Comparison of ENCODE assay signal across 8 mouse cellular contexts in the genomic region with DNA sequence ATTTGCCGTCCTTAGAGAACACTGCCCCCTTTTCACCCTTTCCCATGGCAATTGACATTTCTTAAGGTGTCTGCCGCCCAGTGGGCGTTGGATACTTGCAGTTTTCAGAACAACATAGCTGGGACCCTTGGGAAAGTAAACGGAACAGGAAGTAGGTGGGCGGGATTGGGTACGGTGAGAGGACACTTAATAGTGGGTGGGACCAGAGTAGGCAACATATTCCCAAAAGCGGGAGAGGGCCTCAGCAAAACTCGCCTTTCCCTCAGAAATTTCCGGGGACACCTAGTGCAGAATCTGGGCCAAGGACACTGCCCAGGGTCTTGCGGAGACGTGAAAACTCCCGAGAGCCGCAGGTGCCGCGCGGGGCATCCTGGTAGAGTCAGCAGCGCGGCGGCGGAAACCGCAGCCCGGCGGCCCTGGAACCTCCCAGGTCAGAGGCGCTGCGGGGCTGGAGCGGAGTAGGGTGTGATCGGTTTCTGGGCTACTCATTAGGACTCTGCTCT. TPM values are rescaled to one million over a fixed set of nuclear protein-coding genes. Genes with fewer than 3 reads are reported as not detected.
A peak's percentile ranks its signal among the peaks of the same experiment; 100 is the strongest.
DNase-seq lines count a peak whose midpoint lies in the region; ATAC-seq lines count a peak whose summit lies in the region.

No protein-coding gene starts in this region.

- peaks cover 4% of the 10 kb centered on the region; the same call in 1 of the 2 replicates for H3K36me3 ChIP-seq in lung, embryonic 16.5 days (ENCODE audit: control insufficient read depth, insufficient read depth, low read length)

- peak overlapping the region; percentile 84 for H3K4me3 ChIP-seq in lung, embryonic 16.5 days (ENCODE audit: low read length)

- no peaks in the 10 kb centered on the region for H3K27me3 ChIP-seq in lung, embryonic 16.5 days (ENCODE audit: control insufficient read depth, insufficient read depth, low read depth, low read length)

- H3K27ac ChIP-seq in lung, embryonic 16.5 days (ENCODE audit: low read length) = peak overlapping the region; percentile 93

- DNase-seq in MN1 (ENCODE audit: low spot score) = peak; percentile 90
- peak; percentile 62 for DNase-seq in cerebellum, adult 8-10 months
- DNase-seq in forelimb bud, embryonic 11.5 days (ENCODE audit: low read depth, low spot score) = peak; percentile 87
- peak; percentile 18 for DNase-seq in layer of hippocampus, adult 9-10 months (ENCODE audit: low spot score)
- peak; percentile 56 for DNase-seq in ovary, postnatal 10 days (ENCODE audit: low spot score)
- DNase-seq in thymus, postnatal 10 days (ENCODE audit: low spot score in 2 of 2) = peak; percentile 45 to 59

- peak; percentile 96 for ATAC-seq in hematopoietic stem cell, adult 5-6 weeks (replicated peaks in 1 of 2; ENCODE audit: insufficient read depth in 1 of 2, low FRiP score in 2 of 2, low TSS enrichment in 1 of 2, low read depth in 1 of 2, poor library complexity in 2 of 2, severe bottlenecking in 2 of 2)
- peak; percentile 98 for ATAC-seq in lung, embryonic 16.5 days (ENCODE audit: low read depth)

- WGBS in lung, embryonic 16.5 days = under 1% methylated on average over 27 of the region's 27 CpGs

- peak overlapping the region; percentile 90 for H3K9ac ChIP-seq in lung, embryonic 16.5 days (ENCODE audit: low read length)

- H3K9me3 ChIP-seq in lung, embryonic 16.5 days (ENCODE audit: control insufficient read depth, low read length) = no peaks in the 10 kb centered on the region

- peak overlapping the region; percentile 62 for H3K4me2 ChIP-seq in lung, embryonic 16.5 days (ENCODE audit: low read depth, low read length)

- peaks cover 8% of the 10 kb centered on the region; the same call in 1 of the 2 replicates for H3K4me1 ChIP-seq in lung, embryonic 16.5 days (replicated peaks; ENCODE audit: control insufficient read depth, insufficient read depth, low read length)

RNA-seq across cellular contexts. Expression of a gene that starts 3.0 kb away (rescaled TPM):
- total RNA-seq in hematopoietic stem cell, adult 5-6 weeks (2017) = 8.8 and 10.1 TPM in 2 replicates
- 5.3 and 6.6 TPM in 2 replicates for polyA plus RNA-seq in lung, embryonic 16.5 days (2015; fragmentation: Nextera tagmentation; extraction: Ambion mirVana)

RNA-seq across cellular contexts. Expression of a gene that starts 26.0 kb away (rescaled TPM):
- total RNA-seq in hematopoietic stem cell, adult 5-6 weeks (2017) = 11.5 and 16.9 TPM in 2 replicates
- 12.3 and 12.8 TPM in 2 replicates for polyA plus RNA-seq in lung, embryonic 16.5 days (2015; fragmentation: Nextera tagmentation; extraction: Ambion mirVana)

RNA-seq across cellular contexts. Expression of a gene that starts 41.9 kb away (rescaled TPM):
- total RNA-seq in hematopoietic stem cell, adult 5-6 weeks (2017) = 11.2 TPM in 1 of 2 replicates, not detected in the other
- polyA plus RNA-seq in lung, embryonic 16.5 days (2015; fragmentation: Nextera tagmentation; extraction: Ambion mirVana) = 4.1 and 5.3 TPM in 2 replicates

Comparison
In these comparisons a context has a peak if more than half of its experiments do, and no peak if none do; other contexts are left out.
1. Peak in every context shown above with its lines: DNase-seq, ATAC-seq, H3K4me3 ChIP-seq and H3K27ac ChIP-seq.
2. DNase-seq: peak in every context shown above with its lines; median percentile 90 in MN1; 87 in forelimb bud, embryonic 11.5 days; 62 in cerebellum, adult 8-10 months; 56 in ovary, postnatal 10 days; 52 in thymus, postnatal 10 days; 18 in layer of hippocampus, adult 9-10 months.